Mouse (Mus musculus) heart, embryonic 12.5 days (tissue): ENCODE data around the gene Myo1c. TPM values are rescaled to one million over a fixed set of nuclear protein-coding genes. Genes with fewer than 3 reads are reported as not detected.
A peak's percentile ranks its signal among the peaks of the same experiment; 100 is the strongest.

ENCODE experiments used
- ATAC-seq: fragments of 200-750 bp; cut with Nextera tagmentation; 2 replicates; pipeline ENCODE4 v1.8.0; 2017; ENCODE audit warnings: moderate TSS enrichment, moderate library complexity; ENCODE audit not compliant: insufficient number of reproducible peaks, low FRiP score
- H3K27ac ChIP-seq: fragments of 300-500 bp; sonication (generic); 2 replicates; pipeline ENCODE4 v1.5.1; 2016; ENCODE audit warnings: mild to moderate bottlenecking, moderate library complexity; ENCODE audit not compliant: poor library complexity, severe bottlenecking
- H3K27me3 ChIP-seq: fragments of 300-500 bp; sonication (generic); replicated peaks from 2 replicates; pipeline ENCODE4 v1.6.1; 2016; ENCODE audit warnings: mild to moderate bottlenecking, moderate library complexity
- H3K36me3 ChIP-seq: fragments of 300-500 bp; sonication (generic); 2 replicates; pipeline ENCODE4 v1.6.1; 2016; ENCODE audit warnings: mild to moderate bottlenecking, moderate library complexity
- H3K4me1 ChIP-seq: fragments of 300-500 bp; sonication (generic); replicated peaks from 2 replicates; pipeline ENCODE4 v1.6.1; 2016; ENCODE audit warnings: mild to moderate bottlenecking
- H3K4me2 ChIP-seq: fragments of 300-500 bp; sonication (generic); 2 replicates; pipeline ENCODE4 v1.6.1; 2016; ENCODE audit warnings: mild to moderate bottlenecking, moderate library complexity
- H3K4me3 ChIP-seq: fragments of 300-500 bp; sonication (generic); 2 replicates; pipeline ENCODE4 v1.5.1; 2016; ENCODE audit warnings: mild to moderate bottlenecking
- H3K9ac ChIP-seq: fragments of 300-500 bp; sonication (generic); 2 replicates; pipeline ENCODE4 v1.6.1; 2016; ENCODE audit warnings: mild to moderate bottlenecking, moderate library complexity
- H3K9me3 ChIP-seq: fragments of 300-500 bp; sonication (generic); replicated peaks from 2 replicates; pipeline ENCODE4 v1.6.1; 2016; ENCODE audit warnings: mild to moderate bottlenecking, moderate library complexity
- WGBS: fragments of 180-500 bp; shearing (Covaris S2); methylation state at CpG from one replicate; pipeline ENCODE4 v1.1.7; 2016; 5-methylcytosine and 5-hydroxymethylcytosine counted together
- polyA plus RNA-seq: library from polyadenylated mRNA; unstranded; fragments of >200 nt; fragmentation: Nextera tagmentation; extraction: Ambion mirVana; gene quantifications from 2 replicates; pipeline ENCODE4 v1.2.1, GENCODE M21; 2016

Myo1c gene
- polyA plus RNA-seq, 1 experiment from 2014 or later, result 72.3 TPM

DNA sequence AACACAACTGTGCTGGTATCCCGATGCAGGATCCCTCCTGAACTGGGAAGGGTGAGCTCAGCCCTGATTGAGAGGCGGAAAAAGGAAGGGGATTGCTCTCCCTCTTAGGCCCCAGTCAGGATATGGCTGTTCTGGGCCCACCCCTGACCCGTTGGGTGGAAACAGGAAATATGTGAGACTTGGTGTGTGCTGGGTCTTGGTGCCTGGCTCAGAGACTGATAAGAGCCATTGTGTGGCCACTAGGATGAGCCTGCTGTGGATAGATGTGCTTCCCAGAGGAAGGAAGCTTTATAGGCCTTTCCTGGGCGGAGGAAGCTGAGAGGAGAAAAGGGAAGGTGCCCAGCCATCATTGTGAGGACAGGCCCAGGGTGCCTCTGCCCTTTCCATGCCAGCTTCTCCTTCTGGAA, 1.1 kb upstream of the Myo1c start:
- H3K27me3 ChIP-seq, result no peaks in the 10 kb centered on the region
- no peak overlapping the region for H3K4me2 ChIP-seq
- peak overlapping the region; percentile 89 for H3K27ac ChIP-seq
- H3K9ac ChIP-seq, result no peak overlapping the region
- H3K4me1 ChIP-seq, result peaks cover 46% of the 10 kb centered on the region
- no peaks in the 10 kb centered on the region for H3K9me3 ChIP-seq
- no peak overlapping the region for H3K4me3 ChIP-seq
- WGBS, result 49% methylated on average over 4 of the region's 4 CpGs
- H3K36me3 ChIP-seq, result peaks cover 11% of the 10 kb centered on the region
- peak; percentile 33; the same call in 1 of the 2 replicates for ATAC-seq

DNA sequence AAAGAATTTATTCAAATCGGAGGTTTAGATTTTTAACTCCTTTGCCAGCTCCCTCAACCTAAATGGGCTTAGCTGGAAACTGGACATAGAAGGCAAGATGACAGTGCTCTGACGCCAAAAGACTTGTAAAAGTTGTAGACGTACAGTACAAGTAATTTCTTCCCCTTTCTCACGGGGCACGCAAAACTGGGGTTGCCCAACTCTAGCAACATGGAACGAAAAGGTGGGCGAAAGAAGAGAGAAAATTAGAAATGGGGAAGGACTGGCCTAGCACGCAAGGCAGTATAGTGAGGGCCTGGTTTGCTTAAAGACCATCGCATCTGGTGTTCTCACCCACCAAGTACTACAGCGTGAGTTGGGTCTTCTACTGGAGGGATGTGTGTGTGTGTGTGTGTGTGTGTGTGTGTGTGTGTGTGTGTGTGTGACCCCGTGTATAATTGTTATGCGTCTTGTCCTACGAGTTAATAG, 688 bp downstream of the Myo1c start:
- Histone ChIP-seq H3K27me3 (no peaks in the 10 kb centered on the region), H3K27ac (peak overlapping the region; percentile 89), H3K4me1 (peaks cover 59% of the 10 kb centered on the region), H3K9ac (peak overlapping the region; percentile 81), H3K9me3 (no peaks in the 10 kb centered on the region), H3K4me2 (peak overlapping the region; percentile 83), H3K4me3 (peak overlapping the region; percentile 66), H3K36me3 (no peaks in the 10 kb centered on the region)
- no peak for ATAC-seq
- 40% methylated on average over 13 of the region's 13 CpGs for WGBS

DNA sequence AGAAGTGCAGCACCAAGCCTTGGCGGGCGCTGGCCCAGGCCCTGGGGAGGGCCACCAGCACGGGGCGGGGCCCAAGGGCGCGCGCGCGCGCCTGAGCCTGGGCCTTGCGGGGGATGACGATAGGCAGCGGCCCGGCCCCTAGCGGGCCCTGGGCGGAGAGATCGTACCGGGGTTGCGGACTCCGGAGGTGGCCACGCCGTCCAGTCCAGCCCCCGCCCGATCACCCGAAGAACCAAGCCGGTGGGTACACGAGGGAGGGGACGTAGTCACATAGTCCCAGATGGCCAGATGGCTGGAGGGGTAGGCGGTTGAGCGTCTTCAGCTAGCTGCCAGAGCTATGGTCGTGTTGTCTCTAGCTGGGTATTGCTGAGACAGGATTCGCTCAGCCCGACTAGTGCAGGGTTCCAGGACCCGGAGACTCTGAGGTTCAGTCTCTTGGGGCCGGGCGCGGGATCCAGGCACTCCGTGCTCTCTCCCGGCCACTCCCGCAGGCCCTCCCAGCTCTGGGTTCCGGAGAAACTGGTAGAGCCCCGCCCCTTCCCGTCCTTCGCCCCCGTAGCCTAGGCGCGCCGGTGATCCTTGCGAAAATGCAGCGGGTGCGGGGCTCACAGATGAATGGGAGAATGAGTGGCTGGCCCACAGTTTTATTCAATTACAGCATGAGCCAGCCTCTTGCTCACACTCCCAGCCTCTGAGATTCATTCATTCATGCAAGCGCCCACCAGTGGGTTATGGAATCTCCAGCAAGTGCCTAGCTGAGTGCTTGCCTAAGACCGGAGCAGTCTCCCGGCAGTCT, 1.3 kb downstream of the Myo1c start:
- ATAC-seq, result peak; percentile 81
- H3K27me3 ChIP-seq, result no peaks in the 10 kb centered on the region
- peak overlapping the region; percentile 66 for H3K4me3 ChIP-seq
- peak overlapping the region; percentile 83 for H3K4me2 ChIP-seq
- peak overlapping the region; percentile 89 for H3K27ac ChIP-seq
- under 1% methylated on average over 54 of the region's 54 CpGs for WGBS
- H3K9me3 ChIP-seq, result no peaks in the 10 kb centered on the region
- peak overlapping the region; percentile 81 for H3K9ac ChIP-seq
- peaks cover 63% of the 10 kb centered on the region for H3K4me1 ChIP-seq
- H3K36me3 ChIP-seq, result no peaks in the 10 kb centered on the region

DNA sequence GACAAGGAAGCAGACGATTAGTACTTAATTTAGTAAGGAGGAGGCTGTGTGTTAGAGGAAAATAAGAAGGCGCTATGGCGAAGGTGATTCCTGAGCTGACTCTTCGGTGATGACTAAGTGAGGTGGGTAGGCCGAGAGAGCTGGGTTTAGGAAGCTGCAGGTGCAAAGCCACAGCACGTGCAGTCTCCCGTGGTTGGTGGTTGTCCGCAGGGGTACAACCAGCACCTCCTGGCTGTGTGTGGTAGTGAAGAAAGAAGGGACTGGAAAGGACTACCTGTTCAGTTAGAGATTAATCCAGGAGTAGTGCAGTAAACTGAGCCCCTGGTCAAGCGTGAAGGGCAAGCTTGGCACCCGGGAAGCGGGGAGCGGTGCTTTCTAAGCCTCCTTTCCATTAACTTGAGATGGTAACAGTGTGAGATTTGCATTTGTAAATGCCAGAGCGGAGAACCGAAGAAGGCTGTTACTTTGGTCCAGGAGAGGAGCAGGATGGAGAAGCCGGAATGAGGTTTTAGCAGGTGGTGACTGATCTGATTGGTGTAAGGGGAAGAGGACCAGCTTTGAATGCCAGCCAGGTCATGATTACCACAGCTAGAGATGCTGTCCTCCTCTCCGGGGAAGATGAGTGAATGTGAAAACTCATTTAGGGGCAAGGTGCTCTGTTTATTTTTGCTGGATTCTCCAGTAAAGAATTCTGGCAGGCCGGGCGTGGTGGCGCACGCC, 2.1 kb downstream of the Myo1c start:
- WGBS, result 23% methylated on average over 20 of the region's 20 CpGs
- peak overlapping the region; percentile 66 for H3K4me3 ChIP-seq
- peak overlapping the region; percentile 81 for H3K9ac ChIP-seq
- H3K36me3 ChIP-seq, result peaks cover 3% of the 10 kb centered on the region; the same call in 1 of the 2 replicates
- ATAC-seq, result no peak
- peak overlapping the region; percentile 83 for H3K4me2 ChIP-seq
- H3K27me3 ChIP-seq, result no peaks in the 10 kb centered on the region
- peak overlapping the region; percentile 1; the same call in 1 of the 2 replicates for H3K27ac ChIP-seq
- peaks cover 71% of the 10 kb centered on the region for H3K4me1 ChIP-seq
- no peaks in the 10 kb centered on the region for H3K9me3 ChIP-seq

DNA sequence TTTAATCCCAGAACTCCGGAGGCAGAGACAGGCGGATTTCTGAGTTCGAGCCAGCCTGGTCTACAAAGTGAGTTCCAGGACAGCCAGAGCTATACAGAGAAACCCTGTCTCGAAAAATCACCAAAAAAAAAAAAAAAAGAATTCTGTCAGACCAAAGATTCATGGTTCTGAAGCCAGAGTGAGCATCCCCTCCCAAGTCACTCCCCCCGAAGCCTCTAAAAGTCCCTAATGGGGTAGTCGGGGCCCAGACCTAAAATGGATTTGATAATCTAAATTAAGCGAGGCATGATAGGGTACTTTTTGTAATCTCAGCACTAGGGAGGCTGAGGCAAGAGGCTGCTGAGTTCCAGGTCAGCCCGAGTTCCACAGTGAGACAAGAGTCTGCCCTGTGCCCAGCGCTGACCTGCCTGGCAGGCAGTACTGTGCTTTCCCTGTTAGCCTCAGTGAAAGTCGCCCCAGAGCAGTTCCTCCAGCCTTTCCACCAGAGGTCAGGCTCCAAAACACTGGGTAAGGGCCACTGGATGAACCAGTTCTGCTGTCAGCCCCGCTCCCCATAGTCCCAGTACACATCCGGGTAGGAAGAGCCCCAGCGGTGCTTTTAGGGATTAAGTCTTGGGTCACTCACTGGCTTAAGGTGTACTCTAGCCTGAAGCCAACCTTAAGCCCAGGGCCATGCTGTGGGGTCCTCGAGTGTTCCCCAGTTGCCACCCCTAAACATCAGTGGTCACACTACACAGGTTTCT, 2.8 kb downstream of the Myo1c start:
- H3K9me3 ChIP-seq, result no peaks in the 10 kb centered on the region
- peaks cover 11% of the 10 kb centered on the region for H3K36me3 ChIP-seq
- peak overlapping the region; percentile 66 for H3K4me3 ChIP-seq
- peak overlapping the region; percentile 70 for H3K9ac ChIP-seq
- ATAC-seq, result no peak
- peaks cover 66% of the 10 kb centered on the region for H3K4me1 ChIP-seq
- no peaks in the 10 kb centered on the region for H3K27me3 ChIP-seq
- peak overlapping the region; percentile 83 for H3K4me2 ChIP-seq
- WGBS, result 29% methylated on average over 14 of the region's 14 CpGs
- peak overlapping the region; percentile 91 for H3K27ac ChIP-seq

DNA sequence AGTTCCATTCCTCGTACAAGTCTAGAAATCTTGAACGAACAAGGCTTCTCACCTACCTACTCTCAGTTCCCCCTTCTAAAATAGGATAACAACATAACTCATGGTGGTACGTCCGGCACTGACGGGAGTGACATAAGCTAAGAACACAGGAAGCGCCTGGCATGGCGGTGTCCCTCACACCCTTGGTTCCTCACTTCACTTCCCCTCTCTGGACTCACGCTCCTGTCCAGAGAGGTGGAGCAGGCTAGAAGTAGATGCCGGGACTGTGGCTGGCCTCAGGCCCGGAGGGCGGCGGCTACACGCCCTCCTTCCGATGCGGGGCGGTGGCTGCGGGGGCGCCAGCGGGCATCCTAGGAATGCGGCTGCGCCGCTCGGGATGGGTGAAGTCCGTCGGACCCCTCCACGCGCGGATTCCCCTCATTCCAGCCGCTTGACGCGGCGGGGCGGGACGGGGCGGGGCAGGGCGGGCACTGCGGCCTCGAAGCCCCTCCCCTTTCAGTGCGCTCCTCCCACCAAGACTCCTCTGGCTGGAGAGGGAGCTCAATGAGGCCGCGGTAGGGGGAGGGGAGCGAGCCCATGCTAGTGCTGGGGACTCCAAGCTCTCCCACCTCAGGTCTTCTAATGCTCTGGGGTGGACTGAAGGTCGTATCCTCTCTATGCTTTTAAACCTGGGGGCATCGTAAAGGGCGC, 3.6 kb downstream of the Myo1c start:
- peak; percentile 77 for ATAC-seq
- H3K9ac ChIP-seq, result peak overlapping the region; percentile 70
- H3K4me3 ChIP-seq, result peak overlapping the region; percentile 57
- H3K9me3 ChIP-seq, result no peaks in the 10 kb centered on the region
- peak overlapping the region; percentile 91 for H3K27ac ChIP-seq
- peaks cover 58% of the 10 kb centered on the region for H3K4me1 ChIP-seq
- no peaks in the 10 kb centered on the region for H3K27me3 ChIP-seq
- peaks cover 19% of the 10 kb centered on the region for H3K36me3 ChIP-seq
- H3K4me2 ChIP-seq, result peak overlapping the region; percentile 83
- under 1% methylated on average over 44 of the region's 45 CpGs for whole genome bisulfite sequencing

DNA sequence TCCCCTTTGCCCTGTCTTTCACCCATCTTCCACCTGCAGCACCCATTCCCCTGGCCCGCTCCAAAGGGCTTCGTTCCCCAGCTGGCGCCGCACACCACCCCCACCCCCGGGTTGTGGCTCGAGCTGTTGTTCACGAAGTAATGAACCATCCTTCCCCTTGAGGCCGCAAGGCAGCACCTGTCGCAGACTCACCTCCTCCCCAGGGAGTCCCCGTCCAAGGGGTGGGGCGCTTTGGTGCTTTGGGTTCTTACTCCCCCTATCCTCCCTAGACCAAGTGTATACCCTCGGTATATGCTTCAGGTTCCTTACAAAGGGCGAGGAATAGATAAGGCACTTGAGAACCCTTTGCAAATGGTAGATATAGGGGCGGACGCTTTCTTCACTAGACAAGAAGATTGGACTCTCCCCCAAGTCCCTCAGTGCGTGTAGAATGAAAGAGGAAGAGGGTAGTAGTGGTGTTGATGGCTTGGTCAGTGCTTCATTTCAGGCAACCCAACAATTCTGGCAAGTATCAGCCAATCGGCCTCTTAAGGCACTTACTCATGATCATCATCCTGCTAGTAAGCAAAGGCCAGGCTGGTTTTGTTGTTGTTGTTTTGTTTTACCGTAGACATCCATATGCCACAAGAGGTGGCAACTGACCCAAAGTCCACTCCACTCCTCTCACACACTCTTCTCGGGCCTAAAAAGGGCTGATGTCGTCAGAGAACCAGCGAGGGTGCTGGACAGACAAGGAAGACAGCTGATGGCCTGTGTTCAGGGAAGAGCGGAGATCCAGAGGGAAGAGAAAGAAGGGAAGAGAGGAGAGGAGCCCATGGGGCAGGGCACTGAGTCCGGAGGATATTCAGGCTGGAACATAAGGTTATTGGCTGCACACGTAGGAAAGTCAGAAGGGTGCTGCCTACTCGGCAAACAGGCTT, 4.4 kb downstream of the Myo1c start:
- H3K9me3 ChIP-seq, result no peaks in the 10 kb centered on the region
- no peaks in the 10 kb centered on the region for H3K27me3 ChIP-seq
- H3K9ac ChIP-seq, result peak overlapping the region; percentile 92
- H3K4me2 ChIP-seq, result peak overlapping the region; percentile 83
- H3K4me3 ChIP-seq, result peak overlapping the region; percentile 73
- no peak for ATAC-seq
- WGBS, result 29% methylated on average over 25 of the region's 25 CpGs
- peaks cover 57% of the 10 kb centered on the region for H3K4me1 ChIP-seq
- peak overlapping the region; percentile 91 for H3K27ac ChIP-seq
- H3K36me3 ChIP-seq, result peaks cover 26% of the 10 kb centered on the region

DNA sequence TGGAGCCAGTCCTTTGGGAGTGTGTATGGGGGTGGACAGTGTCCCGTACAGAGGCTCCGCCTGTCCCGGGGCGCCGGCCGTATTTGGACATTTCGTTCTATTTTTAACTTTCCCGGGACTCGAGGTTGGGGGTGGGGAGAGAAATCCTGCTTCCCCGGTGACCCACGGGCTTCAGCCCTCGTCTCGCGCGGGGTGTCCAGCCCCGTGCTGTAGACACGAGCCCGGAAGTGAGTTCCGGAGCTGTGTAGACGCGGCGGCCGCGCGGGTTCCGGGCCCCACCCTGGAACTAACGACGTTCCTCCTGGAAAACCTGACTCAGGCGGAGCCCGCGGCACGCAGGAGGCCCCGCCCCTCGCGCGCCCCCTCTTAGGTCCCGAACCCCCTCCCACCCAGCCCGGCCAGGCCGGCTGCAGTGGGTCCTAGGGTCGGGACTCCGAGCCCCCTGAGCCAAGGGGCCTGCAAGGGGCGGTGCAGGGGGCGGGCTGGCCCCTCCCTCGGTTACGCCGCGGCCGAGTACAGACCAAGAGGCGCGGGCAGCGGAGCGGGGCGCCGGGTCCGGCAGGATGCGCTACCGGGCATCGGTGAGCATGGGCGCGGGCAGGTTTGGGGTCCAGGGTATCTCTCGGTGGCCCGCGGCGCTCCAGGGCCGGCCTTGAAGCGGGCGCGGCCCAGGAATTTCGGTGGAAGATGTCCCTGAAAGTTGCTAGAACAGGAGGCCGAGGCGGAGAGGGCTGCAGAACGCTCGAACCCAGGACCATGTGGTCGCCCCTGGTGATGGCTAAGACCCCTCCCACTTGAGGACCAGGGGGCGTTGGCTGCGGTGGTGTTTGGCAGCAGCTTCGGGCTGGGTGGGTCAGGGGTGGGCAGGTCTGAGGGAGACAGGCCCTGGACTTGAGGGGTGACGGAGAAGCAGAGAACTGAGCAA, 5.6 kb downstream of the Myo1c start:
- Histone ChIP-seq H3K9me3 (no peaks in the 10 kb centered on the region), H3K36me3 (peaks cover 37% of the 10 kb centered on the region), H3K4me3 (peak overlapping the region; percentile 73), H3K4me1 (peaks cover 49% of the 10 kb centered on the region), H3K27me3 (no peaks in the 10 kb centered on the region), H3K4me2 (peak overlapping the region; percentile 83), H3K9ac (peak overlapping the region; percentile 92), H3K27ac (peak overlapping the region; percentile 91)
- WGBS, result under 1% methylated on average over 76 of the region's 78 CpGs
- peak; percentile 58 for ATAC-seq
